In genomic region chr1:79856756-79857155, GRCm38 (mm10) we compare ENCODE assay signal across 12 mouse cellular contexts. TPM values are rescaled to one million over a fixed set of nuclear protein-coding genes. Genes with fewer than 3 reads are reported as not detected.
DNase-seq lines count a peak whose midpoint lies in the region; ATAC-seq and TF ChIP-seq lines count a peak whose summit lies in the region.
"Had no signal": no experiment of that assay in that cellular context is flagged by ENCODE, and none has a peak within 500 bp of the region (broad histone marks: within the 10 kb centered on the region; RNA-seq: fewer than 3 reads in every experiment).

No protein-coding gene starts in this region.

- no peaks in the 10 kb centered on the region for H3K27me3 ChIP-seq in heart, embryonic 10.5 days (ENCODE audit: insufficient read depth, poor library complexity, severe bottlenecking)
- H3K27me3 ChIP-seq in lung, postnatal 0 days (replicated peaks; ENCODE audit: insufficient read depth, low read length) = no peaks in the 10 kb centered on the region
- H3K27me3 ChIP-seq in limb, embryonic 10.5 days (ENCODE audit: low read depth, poor library complexity, severe bottlenecking) = no peaks in the 10 kb centered on the region
- no peaks in the 10 kb centered on the region for H3K27me3 ChIP-seq in neural tube, embryonic 15.5 days (replicated peaks)
- peaks cover 14% of the 10 kb centered on the region; the same call in 1 of the 2 replicates for H3K27me3 ChIP-seq in intestine, postnatal 0 days (replicated peaks; ENCODE audit: control insufficient read depth, insufficient read depth, low read length)

- no peak overlapping the region for H3K4me3 ChIP-seq in heart, embryonic 10.5 days
- H3K4me3 ChIP-seq in lung, postnatal 0 days (ENCODE audit: low read depth, low read length) = no peak overlapping the region
- H3K4me3 ChIP-seq in limb, embryonic 10.5 days = peak overlapping the region; percentile 68; the same call in 1 of the 2 replicates
- peak overlapping the region; percentile 25 for H3K4me3 ChIP-seq in neural tube, embryonic 15.5 days (replicated peaks)
- no peak overlapping the region for H3K4me3 ChIP-seq in intestine, postnatal 0 days (ENCODE audit: low read depth, low read length)

- peak; percentile 70 for DNase-seq in heart, adult 11 months
- DNase-seq in heart, embryonic 10.5 days (ENCODE audit: low spot score) = no peak
- DNase-seq in lung, postnatal 0 days (ENCODE audit: low spot score) = no peak
- no peak for DNase-seq in lung, postnatal 10 days
- DNase-seq in limb, embryonic 10.5 days (ENCODE audit: low spot score) = no peak
- DNase-seq in cerebellum, adult 9-10 months = no peak
- DNase-seq: kidney, adult 9 months; right cerebral cortex, adult 18-20 months had no signal

- peaks cover 43% of the 10 kb centered on the region for H3K4me1 ChIP-seq in heart, embryonic 10.5 days
- H3K4me1 ChIP-seq in lung, postnatal 0 days (ENCODE audit: insufficient read depth, low read depth, low read length) = peaks cover 13% of the 10 kb centered on the region; the same call in 1 of the 2 replicates
- peaks cover 60% of the 10 kb centered on the region for H3K4me1 ChIP-seq in limb, embryonic 10.5 days
- H3K4me1 ChIP-seq in neural tube, embryonic 15.5 days = peaks cover 44% of the 10 kb centered on the region
- peaks cover 3% of the 10 kb centered on the region; the same call in 1 of the 2 replicates for H3K4me1 ChIP-seq in intestine, postnatal 0 days (replicated peaks; ENCODE audit: control insufficient read depth, insufficient read depth, low read length)

- TF ChIP-seq CTCF in lung, postnatal 0 days (IDR thresholded peaks at IDR 0.05) = peak; percentile 24
- no peak for TF ChIP-seq CTCF in intestine, postnatal 0 days (IDR thresholded peaks at IDR 0.05; ENCODE audit: low read depth)

- H3K9me3 ChIP-seq in heart, embryonic 10.5 days = no peaks in the 10 kb centered on the region
- no peaks in the 10 kb centered on the region for H3K9me3 ChIP-seq in lung, postnatal 0 days (ENCODE audit: low read length)
- no peaks in the 10 kb centered on the region for H3K9me3 ChIP-seq in limb, embryonic 10.5 days (replicated peaks)
- no peaks in the 10 kb centered on the region for H3K9me3 ChIP-seq in neural tube, embryonic 15.5 days (replicated peaks)
- H3K9me3 ChIP-seq in intestine, postnatal 0 days (ENCODE audit: control insufficient read depth) = no peaks in the 10 kb centered on the region

- no peak for TF ChIP-seq EP300 in lung, postnatal 0 days (IDR thresholded peaks at IDR 0.05)

- no peak overlapping the region for H3K9ac ChIP-seq in lung, postnatal 0 days (replicated peaks; ENCODE audit: low read depth)
- H3K9ac ChIP-seq in neural tube, embryonic 15.5 days (replicated peaks) = no peak overlapping the region
- H3K9ac ChIP-seq in intestine, postnatal 0 days (ENCODE audit: low read depth, low read length) = no peak overlapping the region

- H3K36me3 ChIP-seq in heart, embryonic 10.5 days = no peaks in the 10 kb centered on the region
- H3K36me3 ChIP-seq in lung, postnatal 0 days (ENCODE audit: insufficient read depth, low read length) = no peaks in the 10 kb centered on the region
- H3K36me3 ChIP-seq in limb, embryonic 10.5 days = peaks cover 2% of the 10 kb centered on the region; the same call in 1 of the 2 replicates
- H3K36me3 ChIP-seq in neural tube, embryonic 15.5 days = no peaks in the 10 kb centered on the region
- H3K36me3 ChIP-seq in intestine, postnatal 0 days (ENCODE audit: control insufficient read depth, insufficient read depth) = no peaks in the 10 kb centered on the region

- no peak overlapping the region for H3K27ac ChIP-seq in heart, embryonic 10.5 days
- no peak overlapping the region for H3K27ac ChIP-seq in lung, postnatal 0 days (ENCODE audit: low read length)
- H3K27ac ChIP-seq in limb, embryonic 10.5 days = no peak overlapping the region
- H3K27ac ChIP-seq in neural tube, embryonic 15.5 days (replicated peaks) = no peak overlapping the region
- H3K27ac ChIP-seq in intestine, postnatal 0 days (ENCODE audit: low read depth, low read length) = no peak overlapping the region
- H3K27ac ChIP-seq: stomach, postnatal 0 days had no signal

- ATAC-seq in lung, postnatal 0 days = no peak
- no peak for ATAC-seq in neural tube, embryonic 15.5 days (ENCODE audit: low FRiP score)
- no peak for ATAC-seq in intestine, postnatal 0 days
- ATAC-seq: forebrain, embryonic 16.5 days had no signal

- H3K4me2 ChIP-seq in lung, postnatal 0 days (replicated peaks; ENCODE audit: low read depth, low read length) = no peak overlapping the region; the same call in 1 of the 2 replicates
- H3K4me2 ChIP-seq in neural tube, embryonic 15.5 days = peak overlapping the region; percentile 94
- no peak overlapping the region for H3K4me2 ChIP-seq in intestine, postnatal 0 days (replicated peaks; ENCODE audit: low read depth)

- 53% methylated on average over 4 of the region's 4 CpGs for WGBS in heart, embryonic 10.5 days
- WGBS in lung, postnatal 0 days = 44% methylated on average over 4 of the region's 4 CpGs
- WGBS in limb, embryonic 10.5 days = 57% methylated on average over 4 of the region's 4 CpGs
- 36% methylated on average over 4 of the region's 4 CpGs for WGBS in neural tube, embryonic 15.5 days
- WGBS in intestine, postnatal 0 days = 72% methylated on average over 4 of the region's 4 CpGs

RNA-seq across cellular contexts. Expression of gene Serpine2, which starts 4.2 kb away (rescaled TPM):
- 112 and 136 TPM in 2 replicates for polyA plus RNA-seq in heart, embryonic 10.5 days (2016; fragmentation: Nextera tagmentation; extraction: Ambion mirVana)
- 271 and 276 TPM in 2 replicates for polyA plus RNA-seq in lung, postnatal 0 days (2015; fragmentation: Nextera tagmentation; extraction: Ambion mirVana)
- 129 and 143 TPM in 2 replicates for polyA plus RNA-seq in limb, embryonic 10.5 days (2016; fragmentation: Nextera tagmentation; extraction: Ambion mirVana)
- polyA plus RNA-seq in neural tube, embryonic 15.5 days (2015; fragmentation: Nextera tagmentation; extraction: Ambion mirVana) = 382 and 384 TPM in 2 replicates
- 39.2 and 41.6 TPM in 2 replicates for polyA plus RNA-seq in intestine, postnatal 0 days (2015; fragmentation: Nextera tagmentation; extraction: Ambion mirVana)

Comparison
In these comparisons a context has a peak if more than half of its experiments do, and no peak if none do; other contexts are left out.
1. H3K4me3 ChIP-seq: peak in limb, embryonic 10.5 days (single experiment) and neural tube, embryonic 15.5 days (single experiment); none in heart, embryonic 10.5 days (single experiment), lung, postnatal 0 days (single experiment) and intestine, postnatal 0 days (single experiment).